Mouse (Mus musculus): ENCODE measurements at regions not wholly inside any gene's neighbourhood (a gene's known extent, or its start where the extent isn't known, plus 50 kb on each side); places are given as distances from the start of the nearest gene placed in this dataset.
"Not testable (repeated sequence)": the region's sequence is repeated elsewhere in the genome, so short reads cannot be mapped to it uniquely, and the experiment has no call there.

DNA sequence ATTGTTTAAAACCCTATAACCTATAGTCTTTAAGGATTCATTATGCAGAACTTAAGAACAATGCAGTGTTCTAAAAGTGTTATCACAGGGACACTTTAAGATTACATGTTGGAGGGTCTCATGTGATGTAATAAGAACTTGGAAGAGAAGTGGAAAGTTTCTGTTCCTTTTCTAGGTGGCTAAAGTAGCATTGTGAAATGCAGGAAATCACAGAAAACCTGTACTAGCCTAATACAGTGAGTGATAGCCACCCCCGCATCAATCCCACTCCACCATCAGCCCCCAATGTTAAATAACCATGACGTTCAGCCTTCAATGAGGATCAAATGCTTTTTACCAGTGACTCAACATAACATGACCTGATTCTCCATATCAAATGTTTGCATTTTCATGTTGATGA lies 147.4 kb upstream of the Palmd start:
- no peak for DNase-seq (ENCODE audit: low spot score)

DNA sequence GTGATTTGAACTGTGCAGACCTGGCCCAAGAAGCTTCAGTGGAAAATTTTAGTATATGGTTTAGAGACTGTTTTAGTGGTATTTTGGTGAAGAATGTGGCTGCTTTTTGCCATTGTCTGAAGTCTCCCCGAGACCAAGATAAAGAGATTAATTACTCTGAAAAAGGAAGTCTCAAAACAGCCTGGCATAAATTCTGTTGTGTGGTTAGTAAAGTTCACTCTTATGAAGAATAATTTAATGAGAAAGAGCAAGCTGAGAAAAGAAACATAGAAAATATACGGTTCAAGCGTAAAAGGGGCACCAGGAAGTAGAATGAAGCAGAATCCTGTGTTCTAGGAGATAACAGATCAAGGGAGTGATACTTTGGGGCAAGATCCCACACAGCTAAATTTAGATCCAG lies 144.0 kb upstream of the Palmd start:
- DNase-seq (ENCODE audit: low spot score): no peak

DNA sequence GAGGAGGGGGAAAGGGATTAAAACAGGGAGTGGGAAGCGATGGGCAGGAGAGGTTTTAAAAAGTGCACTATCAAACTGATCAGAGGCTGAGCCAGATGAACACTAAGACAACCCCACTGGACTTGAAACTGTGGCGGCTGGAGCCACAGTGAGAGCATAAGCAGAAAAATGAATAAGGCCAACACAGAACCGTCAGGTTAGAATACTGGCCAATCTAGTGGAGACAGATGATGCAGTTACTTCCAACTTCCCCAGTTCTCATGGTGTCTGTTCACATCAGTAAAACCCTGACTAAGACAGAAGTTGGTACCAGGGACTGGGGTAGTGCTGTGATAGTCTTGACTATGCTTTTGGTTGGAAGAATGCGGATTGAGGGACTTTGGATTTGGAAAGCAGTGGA lies 143.5 kb upstream of the Palmd start:
- DNase-seq (ENCODE audit: low spot score): no peak

DNA sequence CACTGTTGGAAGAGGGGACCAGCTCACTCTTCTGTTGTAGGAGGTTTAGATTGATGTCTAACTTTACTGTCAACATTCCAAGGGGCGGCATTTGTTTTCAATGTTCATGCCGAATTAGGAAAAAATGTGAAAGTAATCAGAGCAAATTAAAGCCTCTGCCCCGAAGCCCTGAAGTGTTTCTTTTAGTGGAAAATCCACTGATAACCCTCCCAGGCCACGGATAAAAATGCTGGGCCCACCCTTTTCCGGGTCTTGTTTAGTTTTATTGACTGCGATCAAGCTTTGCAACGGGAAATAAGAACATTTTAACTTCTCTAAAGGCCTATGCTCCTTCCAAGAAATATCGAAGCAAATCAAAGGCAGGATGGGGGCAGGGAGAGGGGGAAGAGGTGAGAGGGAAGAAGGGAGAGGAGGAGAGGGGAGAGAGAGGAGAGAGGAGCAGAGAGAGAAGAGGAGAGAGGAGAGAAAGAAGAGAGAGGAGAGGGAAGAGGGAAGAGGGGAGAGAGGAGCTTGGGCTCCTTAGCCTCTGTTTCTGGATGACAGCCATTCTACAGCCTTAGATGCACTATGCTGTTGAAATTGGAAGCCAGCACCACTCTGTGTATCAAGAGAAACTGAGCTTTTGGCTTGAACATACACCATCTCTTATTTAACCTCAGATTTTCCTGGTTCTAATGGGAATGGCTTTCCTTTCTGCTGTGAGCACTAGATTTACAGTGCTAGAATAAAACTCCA lies 140.3 kb upstream of the Palmd start:
- DNase-seq (ENCODE audit: low spot score): no peak

DNA sequence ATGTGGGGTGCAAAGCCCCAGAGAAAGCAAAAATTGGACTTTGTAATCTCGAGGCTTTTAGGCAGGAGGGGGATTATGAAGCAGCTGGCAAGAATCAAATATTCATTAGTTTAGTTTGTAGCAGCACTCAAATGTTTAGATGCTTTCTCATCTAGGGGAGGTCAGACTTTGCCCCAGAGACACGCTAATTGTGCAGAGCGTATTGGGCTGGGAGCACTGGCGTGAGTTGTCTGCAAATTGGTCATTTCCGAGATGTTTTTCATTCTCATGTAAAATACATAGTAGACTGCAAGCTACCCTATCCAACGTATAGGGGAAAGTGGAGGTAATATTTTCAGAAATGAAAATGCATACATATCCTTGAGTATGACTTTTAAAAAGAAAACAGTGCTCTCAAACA lies 139.2 kb upstream of the Palmd start:
- no peak for DNase-seq (ENCODE audit: low spot score)

DNA sequence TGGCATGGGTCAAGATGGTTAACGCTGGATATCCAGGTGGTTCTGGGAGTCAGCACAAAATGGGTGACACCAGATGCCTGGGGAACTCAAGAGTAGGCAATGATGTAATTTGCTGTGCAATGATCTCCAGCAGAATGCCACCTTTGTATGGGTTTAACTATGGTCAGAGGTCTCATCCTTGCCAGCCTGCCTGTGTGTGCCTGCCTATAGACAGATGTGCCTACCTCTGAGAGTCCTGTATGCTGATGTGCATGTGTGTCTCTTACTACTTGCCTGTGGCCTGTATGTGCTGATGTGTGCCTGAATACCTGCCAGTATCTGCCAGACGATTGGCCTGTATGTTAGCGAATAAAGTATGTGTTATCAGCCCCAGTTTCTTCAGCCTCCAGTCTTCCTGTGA lies 138.6 kb upstream of the Palmd start:
- no peak for DNase-seq (ENCODE audit: low spot score)

DNA sequence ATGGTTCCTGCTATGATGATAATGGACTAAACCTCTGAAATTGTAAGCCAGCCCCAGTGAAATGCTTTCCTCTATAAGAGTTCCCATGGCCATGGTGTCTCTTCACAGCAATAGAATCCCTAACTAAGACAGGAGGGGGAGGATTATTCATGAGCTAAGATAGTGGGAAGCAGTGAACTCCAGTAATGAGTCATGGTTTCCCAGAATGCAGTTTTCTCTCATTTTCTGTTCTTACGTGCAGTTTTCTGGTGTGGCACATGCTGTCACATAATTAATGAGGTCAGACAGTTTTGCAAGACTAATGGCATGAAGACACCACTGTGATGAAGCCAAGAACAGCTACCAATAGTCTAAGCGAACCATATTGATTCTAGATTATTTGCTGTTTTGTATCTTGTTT lies 118.9 kb upstream of the Palmd start:
- peak; percentile 29 for DNase-seq (ENCODE audit: low spot score)

DNA sequence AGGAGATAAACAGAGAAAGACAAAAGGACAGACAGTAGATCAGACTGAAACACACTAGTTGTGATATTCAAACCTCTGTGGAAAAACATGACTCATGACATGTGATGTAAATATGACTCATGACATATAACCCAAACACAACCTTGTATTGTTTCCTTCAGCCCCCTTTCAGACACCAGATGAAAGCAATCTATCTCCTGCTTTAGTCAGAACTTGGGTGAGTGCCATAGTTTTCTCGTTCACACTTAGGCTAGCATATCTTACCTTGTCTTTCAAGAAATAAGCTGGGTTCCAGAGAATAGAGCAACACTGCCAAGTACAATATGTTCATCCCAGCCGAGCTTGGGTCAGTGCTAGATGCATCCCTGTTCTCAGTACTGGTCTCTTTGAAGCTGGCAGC lies 107.9 kb upstream of the Palmd start:
- no peak for DNase-seq (ENCODE audit: low spot score)

DNA sequence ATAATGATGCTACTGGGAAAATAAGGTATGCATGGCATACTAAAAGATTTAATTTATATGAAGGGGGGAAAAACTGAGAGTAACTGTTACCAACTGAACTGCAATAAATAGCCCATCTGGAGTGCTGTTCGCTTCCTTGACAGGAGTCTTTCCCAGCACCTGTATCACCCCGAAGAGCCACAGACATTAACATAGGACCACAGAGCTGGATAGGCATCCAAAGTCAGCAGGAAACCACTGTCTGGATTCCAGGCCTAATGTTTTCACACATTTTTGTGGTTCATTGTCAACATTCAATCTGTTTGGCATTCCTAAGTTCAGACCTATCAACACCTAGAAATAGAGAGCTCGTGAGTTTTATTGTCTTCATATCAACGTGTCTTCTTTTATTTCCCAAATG lies 104.6 kb upstream of the Palmd start:
- DNase-seq (ENCODE audit: low spot score): no peak

DNA sequence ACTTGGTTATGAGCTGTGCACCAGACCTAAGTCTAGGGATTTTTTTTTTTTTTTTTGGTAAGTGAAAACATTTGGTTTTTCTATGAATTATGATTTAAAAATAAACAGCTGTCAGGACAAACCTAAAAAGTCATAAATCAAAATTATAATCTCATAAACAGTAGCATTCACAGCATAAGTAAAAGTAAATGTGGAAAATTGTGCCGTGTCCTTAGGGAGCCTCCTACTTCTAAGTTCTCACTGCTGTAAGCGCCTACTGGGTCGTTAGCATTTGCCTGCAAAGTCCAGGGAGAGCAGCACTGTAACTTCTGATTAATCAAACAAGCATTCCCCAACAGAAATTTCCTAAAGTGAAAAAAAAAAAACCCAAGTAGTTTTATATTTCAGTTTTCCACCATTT lies 104.2 kb upstream of the Palmd start:
- DNase-seq (ENCODE audit: low spot score): peak; percentile 29

DNA sequence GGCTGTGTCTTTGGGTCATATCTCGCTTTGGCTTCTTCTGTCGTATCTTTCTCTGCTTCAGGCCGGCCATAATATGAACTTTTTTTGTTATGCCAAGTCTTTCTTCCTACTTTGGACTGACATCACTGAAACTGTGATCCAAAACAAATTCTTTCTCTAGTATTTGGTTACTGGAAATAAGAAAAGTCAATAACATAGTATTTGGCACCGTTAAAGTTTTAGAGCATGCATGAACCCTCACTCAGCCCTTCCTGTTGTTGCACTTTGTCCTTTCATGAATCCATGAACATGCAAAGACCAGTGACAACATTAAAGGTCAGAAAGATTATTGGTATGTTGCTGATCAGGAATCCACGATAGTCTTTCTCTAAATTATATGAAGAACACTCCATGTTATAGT lies 103.1 kb upstream of the Palmd start:
- no peak for DNase-seq (ENCODE audit: low spot score)

DNA sequence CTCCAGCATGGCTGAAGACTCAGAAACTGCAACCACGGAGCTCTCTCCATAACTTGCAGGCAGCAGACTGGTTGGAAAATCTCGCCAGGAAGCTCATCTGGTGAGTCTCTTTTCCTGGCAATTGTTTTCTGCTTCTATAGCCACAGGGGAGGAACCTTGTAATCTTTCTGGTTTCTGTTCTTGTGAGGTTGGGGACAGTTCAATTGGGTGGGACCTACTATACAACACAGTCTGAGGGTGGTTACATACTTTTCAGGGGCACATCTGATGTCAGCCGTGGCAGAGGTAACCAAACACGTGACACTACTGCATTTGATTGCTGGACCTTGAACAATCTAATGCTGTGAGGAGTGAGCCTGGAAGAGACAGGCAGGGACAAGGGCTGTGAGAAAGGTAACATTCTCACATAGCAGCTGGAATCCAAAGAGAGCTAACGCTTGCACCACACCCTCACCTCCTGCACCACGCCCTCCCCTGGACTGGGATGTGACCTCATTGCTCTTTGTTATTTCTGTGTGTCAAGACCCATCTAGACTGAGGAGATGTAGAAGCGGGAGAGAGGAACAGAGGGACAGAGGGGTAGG lies 98.8 kb upstream of the Palmd start:
- DNase-seq (ENCODE audit: low spot score): no peak

DNA sequence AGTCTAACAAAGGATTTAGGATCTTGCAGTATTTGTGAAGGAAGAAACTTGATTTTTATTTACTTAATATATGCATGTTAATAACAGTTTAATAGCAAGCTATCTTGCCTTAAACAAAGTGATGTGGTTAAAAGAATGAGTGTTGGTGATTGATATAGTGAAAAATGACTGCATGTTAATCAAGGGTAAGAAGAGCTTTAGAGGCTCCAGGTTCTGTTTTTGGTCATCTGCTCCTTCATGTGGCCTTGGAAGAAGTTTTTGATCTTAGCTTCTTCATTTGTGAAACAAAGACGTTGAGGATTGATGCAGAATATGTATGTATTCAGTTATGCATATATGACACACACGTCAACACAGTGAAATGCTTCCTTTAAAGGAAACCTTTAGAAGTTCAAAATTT lies 97.1 kb upstream of the Palmd start:
- DNase-seq (ENCODE audit: low spot score): no peak

DNA sequence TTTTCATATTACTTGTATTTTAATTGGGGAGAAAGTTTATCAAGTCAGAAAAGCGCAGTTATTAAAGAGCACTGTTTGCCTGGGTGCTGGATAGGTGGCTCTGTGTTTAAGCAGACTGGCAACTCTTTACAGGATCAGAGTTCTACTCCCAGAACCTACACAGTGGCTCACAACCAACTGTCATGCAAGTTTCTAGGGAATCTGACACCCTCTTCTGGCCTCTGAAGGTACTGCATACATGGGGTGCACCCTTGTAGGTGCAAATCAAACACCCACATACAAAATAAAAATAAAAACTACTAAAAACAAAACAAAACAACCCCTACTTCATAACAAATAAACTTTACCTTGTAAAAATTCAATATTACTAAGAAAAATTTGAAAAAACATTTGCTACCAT lies 93.0 kb upstream of the Palmd start:
- no peak for DNase-seq (ENCODE audit: low spot score)

DNA sequence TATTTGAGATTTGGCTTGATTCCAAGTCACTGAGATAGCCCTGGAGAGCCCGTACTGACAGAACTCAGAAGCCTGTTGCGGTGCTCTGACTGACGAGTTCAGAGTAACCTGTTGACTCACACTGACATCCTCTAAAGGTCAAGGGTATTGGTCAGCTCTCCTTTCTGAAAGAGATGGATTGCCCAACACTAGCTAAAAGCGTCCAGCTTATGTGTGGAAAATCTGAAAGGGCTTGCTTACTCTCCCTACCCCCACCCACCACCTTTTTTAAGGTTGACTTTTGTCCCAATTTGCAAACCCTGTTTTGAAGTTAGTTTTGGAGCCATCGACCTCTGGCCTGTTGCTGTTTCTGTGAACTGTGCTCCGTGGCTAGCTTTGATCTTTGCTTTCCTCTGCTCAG lies 92.4 kb upstream of the Palmd start:
- no peak for DNase-seq (ENCODE audit: low spot score)

DNA sequence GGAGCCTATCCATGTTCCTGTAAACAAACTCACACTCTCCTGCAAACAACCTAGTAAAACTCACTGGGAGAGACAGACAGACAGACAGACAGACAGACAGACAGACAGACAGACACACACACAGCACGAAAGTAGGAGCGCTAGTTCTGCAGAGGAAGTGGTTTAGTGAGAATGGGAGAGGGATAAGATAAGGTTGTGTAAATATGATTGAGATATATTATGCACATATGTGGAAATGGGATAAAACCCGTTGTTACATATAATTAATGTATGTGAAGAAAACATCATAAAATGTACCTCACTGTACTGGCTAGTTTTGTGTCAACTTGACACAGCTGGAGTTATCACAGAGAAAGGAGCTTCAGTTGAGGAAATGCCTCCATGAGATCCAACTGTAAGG lies 85.9 kb upstream of the Palmd start:
- not testable (repeated sequence) for DNase-seq (ENCODE audit: low spot score)

DNA sequence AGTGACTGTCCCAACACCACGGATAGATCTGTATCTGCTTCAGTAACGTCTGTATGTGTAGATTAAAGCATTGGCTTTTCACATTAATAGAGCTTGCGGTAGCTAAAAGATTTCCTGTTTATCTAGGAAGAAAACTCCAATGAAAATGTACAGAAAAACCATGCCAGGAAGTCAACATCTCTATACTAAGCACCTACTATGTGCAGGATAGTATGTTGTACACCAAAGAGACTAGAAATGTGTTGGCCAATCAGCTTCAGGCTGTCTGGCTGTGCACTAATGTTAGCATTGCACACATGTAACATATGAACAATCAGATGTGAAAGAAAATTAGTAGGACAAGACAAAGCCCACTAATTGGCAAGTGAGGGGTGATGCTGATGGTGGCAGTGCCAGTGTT lies 82.6 kb upstream of the Palmd start:
- DNase-seq (ENCODE audit: low spot score): no peak

DNA sequence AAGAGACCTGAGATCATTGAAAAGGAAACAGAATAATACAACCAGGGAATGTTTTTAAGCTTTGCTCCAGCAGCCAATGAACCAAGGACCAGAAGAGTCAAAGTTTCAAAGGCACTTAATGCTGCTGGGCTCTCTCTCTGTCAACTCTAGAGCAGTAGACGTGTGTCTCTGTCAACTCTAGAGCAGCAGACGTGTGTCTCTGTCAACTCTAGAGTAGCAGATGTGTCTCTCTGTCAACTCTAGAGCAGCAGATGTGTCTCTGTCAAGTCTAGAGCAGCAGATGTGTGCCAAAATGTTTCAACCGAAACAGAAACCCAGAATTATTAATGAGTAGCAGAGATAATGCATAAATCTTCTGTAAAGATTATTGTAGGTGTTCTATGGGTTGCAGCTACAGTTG lies 82.1 kb upstream of the Palmd start:
- no peak for DNase-seq (ENCODE audit: low spot score)

DNA sequence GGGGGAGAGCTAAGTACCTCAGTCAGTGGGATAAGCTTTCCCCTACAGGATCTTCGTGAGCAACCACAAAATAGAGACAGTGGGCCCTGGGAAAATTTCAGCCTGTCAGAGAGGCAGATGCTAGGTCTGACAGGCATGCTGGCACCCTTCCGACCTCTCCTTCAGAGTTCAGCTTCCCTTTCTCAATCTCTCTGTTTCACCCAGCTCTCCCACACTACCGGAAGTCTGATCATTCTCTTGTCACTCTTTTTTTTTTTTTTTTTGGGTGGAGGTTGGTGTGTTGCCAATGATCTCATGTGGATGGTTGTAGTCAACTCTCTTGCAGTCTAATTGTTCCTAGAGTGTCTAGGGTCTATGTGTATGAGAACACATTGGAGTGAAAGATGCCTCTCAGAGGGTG lies 80.6 kb upstream of the Palmd start:
- DNase-seq (ENCODE audit: low spot score): peak; percentile 29

DNA sequence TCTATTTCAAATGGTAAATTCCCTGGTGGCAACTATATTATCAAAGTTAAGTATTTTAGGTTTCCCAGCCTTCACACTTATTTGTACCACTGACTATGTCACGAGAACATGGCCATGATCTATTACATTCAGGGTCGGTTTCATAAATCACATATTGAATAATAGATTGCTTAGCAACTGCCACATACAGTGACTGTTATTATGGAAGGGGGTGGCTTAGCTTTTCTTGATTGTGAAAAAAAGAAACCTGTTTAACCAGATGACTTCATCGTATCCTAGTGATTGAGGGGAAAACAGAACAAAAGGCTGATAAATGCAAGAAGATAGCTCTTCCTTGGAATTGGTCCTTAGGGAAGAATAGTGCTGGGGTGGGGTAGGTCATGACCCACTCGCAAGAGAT lies 76.0 kb upstream of the Palmd start:
- no peak for DNase-seq (ENCODE audit: low spot score)

DNA sequence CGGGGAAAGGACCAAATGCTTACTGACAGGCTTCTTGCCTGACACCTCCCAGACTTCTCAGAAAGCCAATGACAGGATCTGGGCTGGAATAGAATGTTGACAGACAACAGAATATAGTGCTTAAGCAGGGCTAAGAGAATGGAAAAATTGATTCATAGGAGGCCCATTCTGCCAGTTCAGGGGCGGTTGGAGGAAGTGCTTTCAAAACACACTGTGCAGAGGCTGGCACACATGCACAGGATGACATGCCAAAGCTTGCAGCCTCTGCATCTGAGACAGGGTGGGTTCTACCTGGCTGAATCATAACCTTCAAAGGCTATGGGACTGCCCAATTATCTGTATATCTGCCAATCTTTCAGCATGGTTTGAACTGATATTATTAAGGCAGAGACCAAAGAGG lies 75.5 kb upstream of the Palmd start:
- no peak for DNase-seq (ENCODE audit: low spot score)

DNA sequence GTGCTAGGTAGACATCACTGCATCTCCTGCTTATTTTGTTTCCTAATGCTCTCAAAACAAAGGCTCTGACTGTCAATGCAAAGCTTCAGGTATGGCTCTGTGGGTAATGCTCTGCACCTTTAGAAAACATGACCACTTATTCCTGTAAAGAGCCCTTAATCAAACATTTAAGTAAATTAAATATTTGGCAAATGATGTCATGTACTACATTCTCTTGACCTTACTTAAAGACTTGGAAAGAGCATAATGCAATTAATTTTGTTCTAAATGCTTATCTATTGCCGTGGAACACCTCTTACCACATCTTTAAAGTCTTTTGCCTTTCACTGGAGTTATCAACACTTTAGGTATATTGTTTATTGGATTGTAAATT lies 70.1 kb upstream of the Palmd start:
- DNase-seq (ENCODE audit: low spot score): no peak

DNA sequence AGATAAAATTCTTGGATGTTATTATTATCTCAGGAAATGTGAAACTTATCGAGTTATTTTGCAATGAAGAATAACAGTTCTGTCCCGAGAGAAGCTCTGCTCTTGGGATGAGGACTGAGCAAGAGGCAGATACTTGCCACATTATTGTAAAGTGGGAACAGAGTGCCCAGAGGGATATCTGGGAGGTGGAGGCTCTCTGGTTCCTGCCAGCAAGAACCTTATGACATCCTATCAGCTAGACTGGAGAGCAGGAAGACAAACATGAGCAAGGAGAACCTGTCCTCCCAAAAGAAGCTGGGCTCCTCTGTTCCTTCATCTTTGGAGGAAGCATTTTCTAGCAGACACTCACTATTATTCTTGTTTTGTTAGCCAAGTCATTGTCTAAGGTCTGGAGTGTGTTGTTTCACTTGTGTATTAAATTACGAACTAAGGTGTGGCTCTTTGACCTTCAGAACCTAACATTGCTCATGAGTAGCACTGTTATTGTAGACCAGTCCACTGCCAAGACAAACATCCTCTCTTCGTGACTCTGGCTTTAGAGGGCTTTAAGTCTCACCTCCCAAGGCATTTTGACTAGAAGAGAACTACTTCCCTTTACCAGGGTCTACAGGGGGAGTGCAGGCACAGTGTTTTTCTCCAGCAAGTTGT lies 69.6 kb upstream of the Palmd start:
- no peak for DNase-seq (ENCODE audit: low spot score)

Data from adipocyte (in vitro differentiated cells).